Mouse (Mus musculus) lung, adult 2 months (tissue): ENCODE data around the gene Gm20388. TPM values are rescaled to one million over a fixed set of nuclear protein-coding genes. Genes with fewer than 3 reads are reported as not detected.
A peak's percentile ranks its signal among the peaks of the same experiment; 100 is the strongest.

Experiments
- DNase-seq: peaks from one replicate; pipeline ENCODE4 v3.0.0; 2022
- H3K4me1 ChIP-seq: fragments of 200-500 bp; 2 replicates; pipeline ENCODE4 v1.6.1; 2011; ENCODE audit warnings: low read length; ENCODE audit not compliant: control insufficient read depth, insufficient read depth
- H3K4me3 ChIP-seq: fragments of 200-500 bp; replicated peaks from 2 replicates; pipeline ENCODE3; 2011; ENCODE audit warnings: low read depth, mild to moderate bottlenecking, control low read depth, low read length; ENCODE audit errors: extremely low read depth
- CTCF ChIP-seq: fragments of 200-500 bp; IDR thresholded peaks from 2 replicates; pipeline ENCODE4 v1.5.1; 2011; ENCODE audit warnings: mild to moderate bottlenecking, low read length, control low read depth; ENCODE audit not compliant: insufficient read depth
- POLR2A ChIP-seq: fragments of 200-500 bp; IDR thresholded peaks from 2 replicates; pipeline ENCODE4 v1.6.1; 2011; ENCODE audit warnings: low read depth, mild to moderate bottlenecking, control low read depth, low read length, borderline replicate concordance; ENCODE audit errors: extremely low read depth
- WGBS: fragments of 180-500 bp; shearing (Covaris S2); methylation state at CpG from one replicate; pipeline ENCODE4 v1.1.7; 2018; 5-methylcytosine and 5-hydroxymethylcytosine counted together
- polyA plus RNA-seq: library from polyadenylated mRNA; depleted of rRNA; stranded (reverse); fragments of >200 nt; gene quantifications from 2 replicates; pipeline ENCODE4 v1.2.3, GENCODE M21; 2012

Gm20388 gene
- polyA plus RNA-seq, 1 experiment, result 67.8 TPM

DNA sequence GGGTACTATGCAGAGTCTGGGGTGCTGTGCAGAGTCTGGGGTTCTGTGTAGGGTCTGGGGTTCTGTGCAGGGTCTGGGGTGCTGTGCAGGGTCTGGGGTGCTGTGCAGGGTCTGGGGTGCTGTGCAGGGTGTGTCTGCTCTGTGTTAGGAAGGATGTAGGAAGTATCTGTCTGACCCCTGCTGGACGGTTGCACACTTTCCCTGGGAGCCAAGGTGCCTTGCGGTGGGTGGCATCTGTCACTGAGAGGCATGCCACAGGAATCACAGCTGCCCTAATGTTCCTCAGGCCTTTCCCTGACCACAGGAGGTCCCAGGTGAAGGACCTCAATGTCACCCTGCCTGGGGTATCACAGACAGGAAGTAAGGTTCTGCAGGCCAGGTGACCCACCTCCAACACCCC, 595.9 kb downstream of the Gm20388 start:
- Histone ChIP-seq H3K4me3 (no peak overlapping the region), H3K4me1 (peaks cover 37% of the 10 kb centered on the region)
- WGBS, result 36% methylated on average over 2 of the region's 2 CpGs
- no peak for DNase-seq
- TF ChIP-seq CTCF (peak; percentile 64), POLR2A (no peak)

DNA sequence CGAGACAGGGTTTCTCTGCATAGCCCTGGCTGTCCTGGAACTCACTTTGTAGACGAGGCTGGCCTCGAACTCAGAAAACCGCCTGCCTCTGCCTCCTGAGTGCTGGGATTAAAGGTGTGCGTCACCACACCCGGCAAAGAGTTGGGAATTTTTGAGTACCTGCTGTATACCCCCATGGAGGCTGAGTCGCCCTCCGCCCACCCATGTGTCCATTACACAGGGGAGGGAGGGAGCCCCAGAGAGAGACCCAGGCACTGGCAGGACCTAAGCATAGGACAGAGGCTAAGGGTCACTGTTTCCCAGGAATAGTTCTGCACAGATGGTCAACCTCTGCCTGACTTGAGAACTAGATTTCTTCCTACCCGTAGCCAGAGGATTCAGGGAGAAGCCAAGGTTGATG, 596.6 kb downstream of the Gm20388 start:
- WGBS, result 96% methylated on average over 9 of the region's 9 CpGs
- DNase-seq, result no peak
- peaks cover 37% of the 10 kb centered on the region for H3K4me1 ChIP-seq
- no peak for TF ChIP-seq POLR2A
- no peak for TF ChIP-seq CTCF
- no peak overlapping the region for H3K4me3 ChIP-seq

DNA sequence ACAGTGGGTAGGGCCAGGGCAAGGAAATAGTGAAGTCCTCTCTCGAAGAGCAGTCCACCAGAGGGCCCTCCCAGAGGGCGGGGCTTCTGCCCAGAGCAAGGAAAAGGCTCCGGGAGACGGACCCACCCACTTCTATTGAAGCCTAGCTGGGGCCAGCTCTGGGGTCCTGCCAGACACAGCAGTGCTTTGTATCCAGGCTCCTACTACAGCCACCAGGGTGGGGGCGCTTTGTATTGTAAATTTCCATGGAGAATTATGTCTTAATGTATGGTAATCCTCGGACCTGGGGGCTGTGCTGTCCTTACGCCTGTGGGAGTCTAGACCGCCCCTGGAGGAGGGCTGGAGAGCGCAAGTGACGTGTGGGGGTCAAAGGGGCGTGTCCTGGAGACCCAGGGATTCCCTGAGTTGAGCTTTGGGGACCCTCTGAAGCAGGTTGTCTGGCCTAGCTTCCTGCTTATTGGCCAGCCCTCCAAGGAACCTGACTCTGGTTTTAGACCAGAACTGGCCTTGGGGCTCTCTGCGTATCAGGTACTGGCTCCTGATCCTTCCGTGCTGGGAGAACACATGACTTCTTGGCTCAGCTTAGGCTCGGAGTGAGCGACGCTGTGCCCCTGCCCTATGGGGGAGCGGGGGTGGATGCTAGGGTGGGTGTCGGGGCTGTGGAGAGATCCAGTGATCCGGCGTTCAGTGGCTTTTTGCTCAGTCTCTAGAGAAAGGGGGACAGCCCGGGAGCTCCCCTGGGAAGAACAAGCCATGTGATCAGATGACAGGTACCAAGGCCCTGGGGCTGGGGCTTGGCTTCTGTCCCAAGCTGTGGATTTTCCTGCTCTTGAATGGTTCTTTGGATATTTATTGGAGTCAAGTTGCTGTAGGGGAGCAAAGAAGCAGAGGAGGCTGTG, 598.7 kb downstream of the Gm20388 start:
- Histone ChIP-seq H3K4me3 (no peak overlapping the region), H3K4me1 (peaks cover 29% of the 10 kb centered on the region)
- TF ChIP-seq POLR2A (no peak), CTCF (0 out of 2 replicates have a peak, but pooled peaks have one; percentile 11)
- WGBS, result 32% methylated on average over 21 of the region's 21 CpGs
- DNase-seq, result no peak

GRCm38 (mm10) chr8:120510035-120510416, 599.4 kb downstream of the Gm20388 start:
- H3K4me3 ChIP-seq, result no peak overlapping the region
- peaks cover 24% of the 10 kb centered on the region for H3K4me1 ChIP-seq
- TF ChIP-seq CTCF (no peak), POLR2A (no peak)
- DNase-seq, result no peak
- WGBS, result 39% methylated on average over 5 of the region's 6 CpGs

- Histone ChIP-seq H3K4me3 (no peak overlapping the region), H3K4me1 (peaks cover 17% of the 10 kb centered on the region)
- WGBS, result 54% methylated on average over 5 of the region's 5 CpGs
- TF ChIP-seq POLR2A, result no peak
- no peak for TF ChIP-seq CTCF
- DNase-seq, result no peak
These were observed 600.3 kb downstream of the Gm20388 start for GRCm38 (mm10) chr8:120510863-120511457.

DNA sequence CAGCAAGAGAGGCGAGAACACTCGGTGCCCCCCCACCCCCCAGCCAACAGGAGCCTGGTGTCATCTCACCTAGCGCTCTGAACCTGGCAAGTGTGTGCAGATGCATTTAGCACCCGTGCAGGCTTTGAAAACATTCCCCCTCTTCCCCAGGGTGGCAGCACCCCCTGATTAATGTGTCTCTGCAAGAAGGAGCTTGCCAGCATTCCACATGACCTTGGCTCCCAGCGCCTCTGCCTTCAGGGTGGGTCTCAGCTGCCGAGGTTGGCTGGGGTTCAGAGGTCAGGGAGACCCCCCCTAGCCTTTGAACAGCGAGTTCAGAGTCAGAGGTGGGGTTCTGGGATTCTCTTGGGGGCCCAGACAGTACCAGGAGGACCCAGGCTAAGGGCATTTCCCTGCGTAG, 601.1 kb downstream of the Gm20388 start:
- Histone ChIP-seq H3K4me3 (no peak overlapping the region), H3K4me1 (peaks cover 14% of the 10 kb centered on the region)
- TF ChIP-seq POLR2A (no peak), CTCF (no peak)
- WGBS, result 56% methylated on average over 8 of the region's 8 CpGs
- no peak for DNase-seq

GRCm38 (mm10) chr8:120512326-120512725, 601.7 kb downstream of the Gm20388 start:
- DNase-seq, result no peak
- TF ChIP-seq CTCF (no peak), POLR2A (no peak)
- 73% methylated on average over 11 of the region's 11 CpGs for WGBS
- H3K4me3 ChIP-seq, result no peak overlapping the region
- peaks cover 13% of the 10 kb centered on the region for H3K4me1 ChIP-seq

- Histone ChIP-seq H3K4me3 (no peak overlapping the region), H3K4me1 (peaks cover 14% of the 10 kb centered on the region)
- TF ChIP-seq POLR2A (no peak), CTCF (no peak)
- 87% methylated on average over 6 of the region's 6 CpGs for WGBS
- DNase-seq, result no peak
These were observed 602.5 kb downstream of the Gm20388 start for GRCm38 (mm10) chr8:120513145-120513544.

- 77% methylated on average over 26 of the region's 26 CpGs for WGBS
- Histone ChIP-seq H3K4me3 (no peak overlapping the region), H3K4me1 (peaks cover 15% of the 10 kb centered on the region)
- DNase-seq, result no peak
- no peak for TF ChIP-seq CTCF
- TF ChIP-seq POLR2A, result no peak
These were observed 603.2 kb downstream of the Gm20388 start for GRCm38 (mm10) chr8:120513638-120514461.
